Mouse (Mus musculus) ES-Bruce4 (cell line): ENCODE measurements around the gene Nectin2. TPM values are rescaled to one million over a fixed set of nuclear protein-coding genes. Genes with fewer than 3 reads are reported as not detected.

Source experiments
- H3K27ac ChIP-seq: 2 replicates; pipeline ENCODE4 v1.5.1; 2012; ENCODE audit warnings: low read length, inconsistent platforms; ENCODE audit not compliant: insufficient read depth
- H3K27me3 ChIP-seq: 2 replicates; pipeline ENCODE4 v1.6.1; 2012; ENCODE audit warnings: mild to moderate bottlenecking, low read length, inconsistent platforms; ENCODE audit not compliant: control insufficient read depth, poor library complexity, insufficient read depth, severe bottlenecking
- H3K36me3 ChIP-seq: 2 replicates; pipeline ENCODE4 v1.6.1; 2012; ENCODE audit warnings: inconsistent platforms, mild to moderate bottlenecking, low read length, moderate library complexity; ENCODE audit not compliant: control insufficient read depth, poor library complexity, insufficient read depth, severe bottlenecking
- H3K4me1 ChIP-seq: one replicate; pipeline ENCODE4 v1.8.1; 2011; ENCODE audit warnings: low read length; ENCODE audit not compliant: control insufficient read depth, insufficient read depth
- H3K4me3 ChIP-seq: 2 replicates; pipeline ENCODE4 v1.5.1; 2011; ENCODE audit warnings: low read depth, mild to moderate bottlenecking, low read length
- H3K9ac ChIP-seq: 2 replicates; pipeline ENCODE4 v1.6.1; 2012; ENCODE audit warnings: low read depth, mild to moderate bottlenecking, inconsistent platforms; ENCODE audit not compliant: poor library complexity, severe bottlenecking
- H3K9me3 ChIP-seq: replicated peaks from 2 replicates; pipeline ENCODE4 v1.6.1; 2012; ENCODE audit warnings: mild to moderate bottlenecking, low read length, inconsistent platforms; ENCODE audit not compliant: control insufficient read depth, poor library complexity, insufficient read depth, severe bottlenecking
- CTCF ChIP-seq: IDR thresholded peaks from one replicate; pipeline ENCODE4 v1.8.1; 2011; ENCODE audit warnings: low read depth, low read length
- EP300 ChIP-seq: IDR thresholded peaks from 2 replicates; pipeline ENCODE4 v1.6.1; 2011; ENCODE audit warnings: low read depth, low read length; ENCODE audit not compliant: insufficient read depth
- POLR2A ChIP-seq: IDR thresholded peaks from one replicate; pipeline ENCODE4 v1.8.1; 2011; ENCODE audit warnings: low read length; ENCODE audit not compliant: insufficient read depth
- polyA plus RNA-seq: library from polyadenylated mRNA; stranded (reverse); fragments of >200 nt; gene quantifications from 2 replicates; pipeline ENCODE4 v1.2.4, GENCODE M21; 2011; ENCODE audit warnings: low read depth; ENCODE audit not compliant: missing spikeins, insufficient read depth, insufficient read length

Nectin2 gene
- polyA plus RNA-seq, 1 experiment = 86.7 TPM

GRCm38 (mm10) chr7:19741329-19742031 is 8.8 kb downstream of the Nectin2 start:
- Histone ChIP-seq H3K36me3 (peaks cover 38% of the 10 kb centered on the region), H3K9me3 (no peaks in the 10 kb centered on the region), H3K27ac (peak overlapping the region; percentile 98), H3K4me3 (peak overlapping the region; percentile 48; the same call in 1 of the 2 replicates), H3K4me1 (peaks cover 18% of the 10 kb centered on the region), H3K27me3 (no peaks in the 10 kb centered on the region), H3K9ac (no peak overlapping the region)
- TF ChIP-seq POLR2A = no peak
- peak; percentile 99 for TF ChIP-seq EP300

GRCm38 (mm10) chr7:19740269-19740668 is 10.0 kb downstream of the Nectin2 start:
- TF ChIP-seq CTCF (peak; percentile 47), POLR2A (no peak)
- no peak overlapping the region for H3K4me3 ChIP-seq
- H3K27me3 ChIP-seq = no peaks in the 10 kb centered on the region
- no peak overlapping the region for H3K9ac ChIP-seq
- H3K9me3 ChIP-seq = 0 out of 2 replicates have a peak, but pooled peaks cover 4% of the 10 kb centered on the region
- H3K36me3 ChIP-seq = peaks cover 41% of the 10 kb centered on the region
- peaks cover 14% of the 10 kb centered on the region for H3K4me1 ChIP-seq
- no peak overlapping the region for H3K27ac ChIP-seq

DNA sequence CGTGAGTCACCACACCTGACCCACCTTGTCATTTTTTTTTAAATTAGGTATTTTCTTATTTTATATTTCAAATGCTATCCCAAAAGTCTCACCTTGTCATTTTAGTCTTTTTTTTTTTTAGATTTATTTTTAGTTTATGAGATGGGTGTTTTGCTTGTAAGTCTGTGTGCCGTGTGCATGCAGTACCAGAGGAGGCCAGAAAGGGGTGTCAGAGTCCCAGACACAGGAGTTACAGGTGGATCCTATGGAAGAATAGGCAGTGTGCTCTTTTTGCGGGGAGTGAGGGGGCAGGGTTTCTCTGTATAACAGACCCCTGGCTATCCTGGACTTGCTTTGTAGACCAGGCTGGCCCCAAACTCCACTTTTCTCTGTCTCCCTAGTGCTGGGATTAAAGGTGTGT is 11.5 kb downstream of the Nectin2 start:
- H3K4me3 ChIP-seq = no peak overlapping the region
- H3K36me3 ChIP-seq = peaks cover 40% of the 10 kb centered on the region
- no peak overlapping the region for H3K9ac ChIP-seq
- H3K4me1 ChIP-seq = peaks cover 7% of the 10 kb centered on the region
- H3K27me3 ChIP-seq = no peaks in the 10 kb centered on the region
- TF ChIP-seq POLR2A (no peak), EP300 (no peak), CTCF (peak; percentile 37)
- 0 out of 2 replicates have a peak, but pooled peaks cover 4% of the 10 kb centered on the region for H3K9me3 ChIP-seq
- H3K27ac ChIP-seq = no peak overlapping the region

- Histone ChIP-seq H3K4me3 (no peak overlapping the region), H3K27ac (no peak overlapping the region), H3K4me1 (peaks cover 2% of the 10 kb centered on the region), H3K36me3 (peaks cover 50% of the 10 kb centered on the region), H3K9ac (no peak overlapping the region), H3K27me3 (no peaks in the 10 kb centered on the region), H3K9me3 (0 out of 2 replicates have a peak, but pooled peaks cover 4% of the 10 kb centered on the region)
- no peak for TF ChIP-seq CTCF
- TF ChIP-seq POLR2A = no peak
- no peak for TF ChIP-seq EP300
These were observed 13.8 kb downstream of the Nectin2 start for GRCm38 (mm10) chr7:19736389-19737057.

- Histone ChIP-seq H3K36me3 (peaks cover 68% of the 10 kb centered on the region), H3K9me3 (0 out of 2 replicates have a peak, but pooled peaks cover 4% of the 10 kb centered on the region), H3K27ac (no peak overlapping the region), H3K9ac (no peak overlapping the region), H3K4me3 (no peak overlapping the region), H3K4me1 (no peaks in the 10 kb centered on the region), H3K27me3 (no peaks in the 10 kb centered on the region)
- TF ChIP-seq CTCF (no peak), EP300 (no peak), POLR2A (no peak)
These were observed 16.1 kb downstream of the Nectin2 start for GRCm38 (mm10) chr7:19734178-19734666.

- H3K4me1 ChIP-seq = no peaks in the 10 kb centered on the region
- H3K27ac ChIP-seq = no peak overlapping the region
- no peak overlapping the region for H3K4me3 ChIP-seq
- no peaks in the 10 kb centered on the region for H3K27me3 ChIP-seq
- TF ChIP-seq EP300 = no peak
- no peak for TF ChIP-seq CTCF
- TF ChIP-seq POLR2A = no peak
- H3K9ac ChIP-seq = no peak overlapping the region
- peaks cover 62% of the 10 kb centered on the region for H3K36me3 ChIP-seq
- H3K9me3 ChIP-seq = no peaks in the 10 kb centered on the region
These were observed 23.7 kb downstream of the Nectin2 start for GRCm38 (mm10) chr7:19726541-19726940.
